Mouse (Mus musculus): ENCODE measurements around the gene 3830417A13Rik.

The 3830417A13Rik gene

DNA sequence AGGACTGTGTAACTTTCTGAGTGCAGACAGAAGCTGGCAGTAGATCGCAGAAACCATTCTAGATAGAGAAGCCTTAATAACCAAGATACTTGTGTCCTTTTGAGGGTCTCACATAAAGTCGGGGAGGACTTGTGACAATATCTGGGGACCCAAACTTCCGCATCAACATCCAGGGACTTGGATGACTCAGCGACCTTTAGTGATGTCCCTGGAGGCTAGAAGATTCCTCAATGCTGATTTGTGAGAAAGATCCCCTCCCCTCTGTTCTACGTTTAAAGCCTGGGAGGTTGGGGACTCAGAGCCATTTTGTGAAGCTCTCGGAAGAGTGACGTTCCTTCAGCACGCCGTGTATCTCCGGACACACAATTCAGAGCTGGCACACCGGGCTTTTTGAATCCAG is at the start of gene 3830417A13Rik:
Gene 3830417A13Rik (plus strand): TSS at position 301 of the 400 bp plus-strand sequence.
- ATAC-seq (ENCODE audit: insufficient number of reproducible peaks, low FRiP score, low TSS enrichment): no peak

DNA sequence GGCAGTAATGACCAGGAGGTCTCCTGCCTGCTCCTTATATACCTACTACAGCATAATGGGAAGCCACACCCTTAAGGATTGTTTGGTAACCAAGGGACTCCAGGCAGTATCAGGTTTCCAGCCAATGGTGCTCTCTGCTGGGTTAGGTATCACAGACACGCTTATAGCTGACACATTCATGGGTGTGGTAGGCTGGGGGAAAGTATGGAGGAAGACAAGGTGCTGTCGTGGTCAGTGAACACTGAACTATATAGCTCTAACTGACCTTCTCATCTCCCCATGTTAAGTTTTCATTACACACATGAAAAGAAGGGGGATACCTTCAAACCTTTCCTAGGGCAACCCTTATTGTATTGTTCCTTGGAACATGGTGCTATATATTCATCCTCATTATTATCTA is 21.2 kb upstream of the 3830417A13Rik start, which contains the start of gene Gm6760:
Gene Gm6760 (minus strand): TSS at position 101 of the 400 bp plus-strand sequence.
- ATAC-seq (ENCODE audit: insufficient number of reproducible peaks, low FRiP score, low TSS enrichment): no peak

DNA sequence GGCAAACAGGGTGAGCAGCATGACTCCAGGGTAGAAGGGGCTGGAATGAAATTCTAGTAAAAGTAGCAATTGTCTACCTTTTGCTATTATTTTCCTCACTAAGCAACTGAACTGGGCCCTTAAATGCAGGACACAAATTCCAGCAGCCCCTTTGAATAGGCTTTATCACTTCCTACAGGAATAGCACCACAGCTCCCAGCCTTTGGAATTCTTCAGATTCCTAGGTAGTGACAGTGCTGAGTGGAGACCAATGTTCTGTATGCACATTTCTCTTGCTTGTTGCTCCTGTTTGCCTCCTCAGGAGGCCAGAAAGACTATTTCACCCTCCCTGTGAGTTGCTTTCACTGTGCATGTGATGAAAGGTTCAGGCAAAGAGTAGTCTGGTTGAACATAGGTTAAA is 7.9 kb downstream of the 3830417A13Rik start:
- ATAC-seq (ENCODE audit: insufficient number of reproducible peaks, low FRiP score, low TSS enrichment): no peak

Data from cerebellum, adult (tissue).